Mouse (Mus musculus): ENCODE results near the gene Chsy1. TPM values are rescaled to one million over a fixed set of nuclear protein-coding genes. Genes with fewer than 3 reads are reported as not detected.
A peak's percentile ranks its signal among the peaks of the same experiment; 100 is the strongest.

Gene Chsy1
- polyA plus RNA-seq, 1 experiment from 2014 or later: 26.7 TPM

- H3K27me3 ChIP-seq (ENCODE audit: control insufficient read depth, insufficient read depth, low read length): no peaks in the 10 kb centered on the region
- DNase-seq (ENCODE audit: low spot score) (peak; percentile 74), ATAC-seq (replicated peaks; ENCODE audit: insufficient number of reproducible peaks, low FRiP score, low TSS enrichment, low read depth) (no peak; the same call in 1 of the 2 replicates)
- WGBS: 17% methylated on average over 8 of the region's 8 CpGs
- no peaks in the 10 kb centered on the region for H3K9me3 ChIP-seq (replicated peaks; ENCODE audit: control insufficient read depth, low read length)
- 0 out of 2 replicates have a peak overlapping the region, but pooled peaks have one; percentile 19 for H3K9ac ChIP-seq (replicated peaks; ENCODE audit: low read length)
- 0 out of 2 replicates have a peak overlapping the region, but pooled peaks have one; percentile 31 for H3K27ac ChIP-seq (replicated peaks; ENCODE audit: low read depth, low read length)
- peaks cover 9% of the 10 kb centered on the region for H3K4me1 ChIP-seq (ENCODE audit: control insufficient read depth, insufficient read depth, low read length)
- H3K4me3 ChIP-seq (ENCODE audit: low read depth, low read length): no peak overlapping the region
- H3K36me3 ChIP-seq (replicated peaks; ENCODE audit: control insufficient read depth, insufficient read depth, low read depth, low read length): no peaks in the 10 kb centered on the region
- H3K4me2 ChIP-seq (ENCODE audit: low read depth, low read length): peak overlapping the region; percentile 11; the same call in 1 of the 2 replicates
Observed at GRCm38 (mm10) chr7:66222621-66223091, 113.3 kb downstream of the Chsy1 start.

Other genes with a start within 250 kb of the Chsy1 start
- gene Pcsk6, start 247.8 kb upstream of the Chsy1 start, polyA plus RNA-seq (2014; fragmentation: Nextera tagmentation; extraction: Ambion mirVana): 1.6 and 2.1 TPM in 2 replicates
- not detected in 2 replicates for gene Gm45213, start 65.9 kb upstream of the Chsy1 start, polyA plus RNA-seq (2014; fragmentation: Nextera tagmentation; extraction: Ambion mirVana)
- gene Snrpa1, start 50.5 kb upstream of the Chsy1 start, polyA plus RNA-seq (2014; fragmentation: Nextera tagmentation; extraction: Ambion mirVana): 252 and 276 TPM in 2 replicates
- 81.7 and 88.3 TPM in 2 replicates for gene Selenos, start 29.9 kb upstream of the Chsy1 start, polyA plus RNA-seq (2014; fragmentation: Nextera tagmentation; extraction: Ambion mirVana)

Measured in embryonic facial prominence, embryonic 11.5 days (tissue).